Mouse (Mus musculus): ENCODE measurements around the gene Plpp3.

The Plpp3 gene

GRCm38 (mm10) chr4:105158651-105159530, 1.7 kb downstream of the Plpp3 start:
- no peak for DNase-seq

- no peak for DNase-seq
These were observed 2.4 kb downstream of the Plpp3 start for GRCm38 (mm10) chr4:105159531-105159870.

- DNase-seq, result no peak
These were observed 3.3 kb downstream of the Plpp3 start for GRCm38 (mm10) chr4:105160470-105160869.

- DNase-seq, result no peak
These were observed 4.9 kb downstream of the Plpp3 start for GRCm38 (mm10) chr4:105162014-105162413.

GRCm38 (mm10) chr4:105162676-105163075, 5.5 kb downstream of the Plpp3 start:
- DNase-seq, result no peak

DNA sequence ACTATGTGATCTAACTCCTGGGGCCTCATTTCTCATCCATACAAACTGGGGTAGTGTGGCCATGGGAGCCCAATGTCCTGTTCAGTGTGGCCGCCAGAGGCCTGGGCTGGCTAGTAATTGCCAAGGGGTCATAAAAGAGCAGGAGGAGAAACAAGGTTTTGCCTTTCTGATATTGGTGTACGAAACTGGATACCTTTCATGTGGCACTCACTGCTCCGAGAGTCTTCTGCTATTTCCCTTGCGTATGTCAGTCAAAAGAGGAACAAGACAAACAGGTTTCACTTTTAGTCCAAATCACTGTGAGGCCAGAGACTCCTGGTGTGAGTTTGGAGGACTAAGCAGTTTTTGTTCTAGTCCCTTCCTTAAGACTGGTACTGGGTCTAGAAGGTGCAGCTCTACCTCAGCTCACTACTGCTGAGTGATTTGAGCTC, 6.8 kb downstream of the Plpp3 start:
- no peak for DNase-seq

- no peak for DNase-seq
These were observed 7.8 kb downstream of the Plpp3 start for GRCm38 (mm10) chr4:105164952-105165351.

DNA sequence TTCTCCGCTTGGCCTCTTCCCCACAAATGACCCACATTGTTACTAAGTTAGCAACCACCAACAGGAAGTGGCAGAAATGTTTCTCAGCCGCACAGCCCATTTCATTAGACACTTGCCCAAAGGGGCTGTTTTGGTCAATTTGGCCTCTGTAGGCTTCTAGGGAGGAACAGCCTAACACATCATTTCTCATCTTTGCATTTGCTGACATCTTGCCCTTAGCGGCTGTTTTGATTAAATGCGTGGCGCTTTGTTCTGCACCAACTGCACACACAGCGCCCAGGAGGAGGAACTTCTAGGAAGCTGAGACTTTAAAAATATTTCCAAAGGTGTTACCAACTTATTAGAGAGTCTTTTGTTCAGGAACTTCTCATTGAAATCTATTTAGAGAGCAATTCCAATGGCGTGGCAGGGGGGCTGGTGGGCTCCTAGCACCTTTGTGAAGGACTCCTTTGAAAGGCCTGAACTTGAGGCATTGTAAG, 12.0 kb downstream of the Plpp3 start:
- no peak for DNase-seq

GRCm38 (mm10) chr4:105169826-105170810, 13.0 kb downstream of the Plpp3 start:
- no peak for DNase-seq

DNA sequence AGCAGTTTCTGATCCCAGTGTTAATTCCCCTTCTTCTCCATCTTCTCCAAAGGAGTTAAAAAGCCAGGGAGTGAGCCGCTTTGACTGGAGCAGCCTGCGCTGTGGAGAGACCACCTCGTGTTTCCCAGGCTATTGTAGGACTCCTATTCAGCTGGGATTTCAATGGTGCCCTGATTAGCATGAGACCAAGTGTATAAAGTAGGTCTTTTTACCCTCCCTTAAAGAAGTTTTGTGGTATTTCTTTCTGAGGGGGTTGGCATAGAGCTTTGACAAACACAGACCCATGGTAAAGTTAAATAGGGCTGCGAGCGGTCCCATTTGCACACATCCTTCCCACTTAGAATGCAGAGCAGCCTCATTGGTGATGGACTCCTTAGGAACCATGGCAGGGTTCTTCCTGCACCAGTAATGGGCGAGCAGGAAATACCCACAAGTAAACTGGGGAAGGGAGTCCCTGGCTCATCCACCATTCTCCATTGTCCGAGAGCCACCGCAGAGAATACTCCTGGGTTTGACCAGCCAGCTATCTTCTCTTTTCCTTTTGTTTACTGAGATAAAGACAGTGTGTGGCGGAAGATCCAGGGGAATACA, 13.8 kb downstream of the Plpp3 start:
- no peak for DNase-seq

DNA sequence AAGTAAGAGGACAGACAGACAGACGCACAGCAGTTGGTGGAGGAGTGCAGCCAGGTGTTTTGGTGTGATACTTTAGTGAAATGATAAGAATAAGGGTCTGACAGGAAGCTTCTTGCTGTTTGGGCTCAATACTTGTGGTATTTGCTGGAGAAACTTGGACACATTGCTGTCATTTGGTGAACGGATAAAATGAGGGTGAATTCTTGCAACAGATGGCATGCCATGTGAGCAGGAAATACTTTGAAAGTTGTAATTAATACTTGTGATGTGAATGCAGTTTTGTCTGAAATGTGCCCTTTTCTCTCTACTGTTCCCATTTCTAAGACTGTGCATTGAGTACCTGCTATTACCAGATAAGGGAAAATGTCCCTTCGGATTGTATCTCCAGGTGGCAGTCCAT, 14.3 kb downstream of the Plpp3 start:
- no peak for DNase-seq

GRCm38 (mm10) chr4:105174778-105175177, 17.6 kb downstream of the Plpp3 start:
- no peak for DNase-seq

DNA sequence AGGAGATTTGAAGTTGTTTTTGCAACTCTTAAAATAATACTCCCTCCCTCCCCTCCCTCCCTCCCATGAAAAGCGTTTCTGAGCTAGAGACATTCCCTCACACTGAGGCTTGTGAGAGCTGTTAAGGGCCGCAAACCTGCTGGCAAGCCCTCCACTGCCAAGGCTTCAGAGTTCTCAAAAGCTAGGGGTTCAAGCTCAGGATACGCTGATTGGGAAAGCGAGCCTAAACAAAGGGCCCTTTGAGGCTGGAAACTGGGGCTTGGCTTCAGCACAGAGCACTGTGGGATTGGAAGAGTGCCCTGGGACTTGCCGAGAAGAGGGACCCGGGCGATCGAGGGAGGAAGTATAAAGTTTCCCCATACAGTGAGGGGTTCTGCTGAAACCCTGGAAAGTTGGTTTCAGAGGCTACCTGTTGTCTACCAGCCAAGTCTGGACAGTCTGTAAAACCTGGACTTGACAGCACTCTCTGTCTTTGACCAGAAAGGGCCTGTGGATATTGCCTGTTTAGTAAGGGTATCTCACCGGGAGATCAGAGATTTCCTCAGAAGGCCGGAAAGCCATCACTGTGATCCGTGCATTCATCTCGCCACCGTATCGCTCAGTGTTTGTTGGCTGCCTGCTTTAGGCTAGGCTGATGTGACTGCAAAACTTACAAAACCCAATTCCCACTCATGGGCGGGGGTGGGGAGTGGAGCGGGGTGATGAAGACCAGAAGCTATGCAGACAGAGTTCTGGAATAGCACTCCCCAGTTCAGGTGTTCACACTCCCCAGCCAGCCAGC, 18.3 kb downstream of the Plpp3 start:
- peak; percentile 69 for DNase-seq

DNA sequence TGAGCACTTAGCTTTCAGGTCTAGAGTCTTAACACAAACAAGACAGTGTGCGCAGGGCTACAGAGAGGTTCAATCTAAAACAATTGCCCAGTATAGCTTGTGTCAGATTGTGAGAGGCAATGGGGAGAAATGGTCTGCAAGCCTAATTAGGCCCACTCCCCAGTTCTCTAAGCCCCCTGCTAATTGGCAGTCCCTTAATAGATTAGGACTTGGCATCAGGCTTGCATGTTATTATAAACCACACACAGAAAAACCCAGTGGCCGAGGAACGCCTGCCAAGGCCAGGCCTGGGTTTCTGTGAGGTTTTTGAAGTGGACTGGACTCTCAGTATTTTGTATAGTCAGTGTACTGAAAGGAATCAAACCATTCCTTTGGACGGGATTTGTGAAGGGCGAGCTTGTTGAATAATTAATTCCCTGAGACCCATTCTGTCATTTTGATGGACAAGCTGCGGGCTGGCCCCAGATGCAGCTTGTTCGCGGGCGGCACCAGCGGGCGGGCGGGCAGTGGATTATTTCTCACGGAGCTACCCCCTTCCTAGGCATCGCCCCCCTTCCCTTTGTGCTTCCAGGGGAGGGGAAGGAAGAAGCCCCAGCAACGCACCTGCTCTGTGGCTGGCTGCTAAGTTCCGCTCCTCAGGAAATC, 24.0 kb downstream of the Plpp3 start:
- DNase-seq, result peak; percentile 59

DNA sequence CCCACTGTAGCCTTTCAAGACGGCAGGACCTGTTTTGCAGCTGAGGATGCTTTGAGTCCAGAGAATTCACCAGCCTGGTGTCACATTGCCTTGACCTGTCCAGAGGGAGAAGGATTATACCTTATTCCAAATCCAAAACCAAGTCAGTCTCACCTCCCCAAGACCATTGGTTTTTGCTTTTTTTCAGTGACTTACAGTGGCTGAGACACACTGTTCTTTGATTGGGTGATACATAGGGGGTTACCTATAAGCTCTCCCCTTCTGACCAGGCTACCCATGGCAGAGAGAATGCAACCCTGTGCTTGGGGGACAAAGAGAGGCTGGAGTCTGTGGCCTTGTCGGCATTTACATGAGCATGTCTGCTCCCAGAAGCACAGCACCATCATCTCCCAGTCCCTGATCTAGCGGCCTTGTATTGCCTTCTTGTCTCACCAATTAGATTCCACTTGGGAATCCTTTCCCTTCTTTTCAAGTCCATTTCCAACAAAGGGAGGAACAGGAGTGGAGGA, 24.6 kb downstream of the Plpp3 start:
- DNase-seq, result no peak

DNA sequence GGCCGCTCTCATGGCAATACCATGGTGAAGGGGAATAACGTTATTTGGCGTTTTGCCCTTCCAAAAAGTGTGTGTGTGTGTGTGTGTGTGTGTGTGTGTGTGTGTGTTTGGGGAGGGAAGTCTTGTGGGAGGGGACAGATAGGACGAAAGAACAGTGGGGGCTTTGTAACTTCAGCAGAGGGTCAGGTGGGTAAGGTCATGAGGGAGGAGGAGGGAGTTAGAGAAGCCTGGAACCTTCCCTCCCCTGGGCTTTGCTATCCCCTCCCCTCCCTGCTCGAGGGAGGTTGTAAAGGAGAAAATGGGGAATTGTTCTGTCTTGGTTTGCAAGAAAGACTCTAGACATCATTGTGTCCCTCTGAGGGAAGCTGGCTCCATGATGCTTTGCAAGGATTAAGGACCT, 25.1 kb downstream of the Plpp3 start:
- no peak for DNase-seq

- no peak for DNase-seq
These were observed 27.3 kb downstream of the Plpp3 start for GRCm38 (mm10) chr4:105184490-105184889.

GRCm38 (mm10) chr4:105184924-105185323, 27.8 kb downstream of the Plpp3 start:
- DNase-seq, result no peak

- DNase-seq, result no peak
These were observed 29.5 kb downstream of the Plpp3 start for GRCm38 (mm10) chr4:105186654-105187053.

DNA sequence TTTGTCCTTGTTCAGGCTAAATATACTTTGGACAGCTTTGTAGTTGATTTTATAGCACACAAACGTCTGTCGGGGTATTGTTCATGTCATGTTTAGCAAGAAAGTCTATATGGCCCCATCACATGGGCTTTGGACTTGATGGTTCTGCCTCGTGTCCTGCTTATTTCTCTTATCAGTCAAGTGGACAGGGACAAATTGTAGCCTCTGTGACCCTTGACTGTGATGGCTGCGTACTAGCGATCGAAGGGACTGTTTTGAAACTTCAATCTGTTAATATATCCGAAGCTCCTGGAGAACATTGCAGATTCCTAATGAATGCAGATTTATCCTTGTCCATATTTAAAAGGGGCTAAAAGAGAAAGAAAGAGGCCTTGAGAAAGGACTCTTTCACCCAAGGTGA, 30.7 kb downstream of the Plpp3 start:
- no peak for DNase-seq

- no peak for DNase-seq
These were observed 31.7 kb downstream of the Plpp3 start for GRCm38 (mm10) chr4:105188801-105189200.

GRCm38 (mm10) chr4:105190826-105191225, 33.7 kb downstream of the Plpp3 start:
- no peak for DNase-seq

All from right cerebral cortex, adult 18-20 months (tissue).